Mouse (Mus musculus): Measurements from ENCODE around the gene Zfp119a. TPM values are rescaled to one million over a fixed set of nuclear protein-coding genes. Genes with fewer than 3 reads are reported as not detected.

The Zfp119a gene
- polyA plus RNA-seq, 1 experiment from 2014 or later, result 10.2 TPM

Other genes starting within 250 kb of the Zfp119a start
- gene Pot1b, start 166.3 kb downstream of the Zfp119a start, polyA plus RNA-seq (2016; fragmentation: Nextera tagmentation; extraction: Ambion mirVana), result 10.8 and 11.0 TPM in 2 replicates
- gene Adgre4, start 128.9 kb downstream of the Zfp119a start, polyA plus RNA-seq (2016; fragmentation: Nextera tagmentation; extraction: Ambion mirVana), result 0.10 TPM in 1 of 2 replicates, not detected in the other
- 13.5 and 15.8 TPM in 2 replicates for gene Zfp959, start 13.2 kb upstream of the Zfp119a start, polyA plus RNA-seq (2016; fragmentation: Nextera tagmentation; extraction: Ambion mirVana)
- gene Zfp119b, start 70.6 kb upstream of the Zfp119a start, polyA plus RNA-seq (2016; fragmentation: Nextera tagmentation; extraction: Ambion mirVana), result 4.1 and 4.7 TPM in 2 replicates
- gene Ebi3, start 73.7 kb upstream of the Zfp119a start, polyA plus RNA-seq (2016; fragmentation: Nextera tagmentation; extraction: Ambion mirVana), result 0.98 and 1.4 TPM in 2 replicates
- gene Yju2, start 80.2 kb upstream of the Zfp119a start, polyA plus RNA-seq (2016; fragmentation: Nextera tagmentation; extraction: Ambion mirVana), result 28.7 and 32.0 TPM in 2 replicates
- 32.8 and 39.1 TPM in 2 replicates for gene Shd, start 91.5 kb upstream of the Zfp119a start, polyA plus RNA-seq (2016; fragmentation: Nextera tagmentation; extraction: Ambion mirVana)
- gene Fsd1, start 107.6 kb upstream of the Zfp119a start, polyA plus RNA-seq (2016; fragmentation: Nextera tagmentation; extraction: Ambion mirVana), result 63.3 and 69.4 TPM in 2 replicates
- gene Stap2, start 126.7 kb upstream of the Zfp119a start, polyA plus RNA-seq (2016; fragmentation: Nextera tagmentation; extraction: Ambion mirVana), result 8.2 and 8.8 TPM in 2 replicates
- gene Mpnd, start 126.8 kb upstream of the Zfp119a start, polyA plus RNA-seq (2016; fragmentation: Nextera tagmentation; extraction: Ambion mirVana), result 126 and 135 TPM in 2 replicates
- 170 and 173 TPM in 2 replicates for gene Sh3gl1, start 157.7 kb upstream of the Zfp119a start, polyA plus RNA-seq (2016; fragmentation: Nextera tagmentation; extraction: Ambion mirVana)
- gene Chaf1a, start 161.5 kb upstream of the Zfp119a start, polyA plus RNA-seq (2016; fragmentation: Nextera tagmentation; extraction: Ambion mirVana), result 50.7 and 52.3 TPM in 2 replicates
- 35.0 and 36.8 TPM in 2 replicates for gene Ubxn6, start 196.1 kb upstream of the Zfp119a start, polyA plus RNA-seq (2016; fragmentation: Nextera tagmentation; extraction: Ambion mirVana)
- gene Hdgfl2, start 200.7 kb upstream of the Zfp119a start, polyA plus RNA-seq (2016; fragmentation: Nextera tagmentation; extraction: Ambion mirVana), result 195 and 197 TPM in 2 replicates
- gene Plin4, start 230.9 kb upstream of the Zfp119a start, polyA plus RNA-seq (2016; fragmentation: Nextera tagmentation; extraction: Ambion mirVana), result 0.05 TPM in 2 replicates
- 0.47 and 0.48 TPM in 2 replicates for gene Plin5, start 238.7 kb upstream of the Zfp119a start, polyA plus RNA-seq (2016; fragmentation: Nextera tagmentation; extraction: Ambion mirVana)
- 0.10 TPM in 1 of 2 replicates, not detected in the other for gene Lrg1, start 243.1 kb upstream of the Zfp119a start, polyA plus RNA-seq (2016; fragmentation: Nextera tagmentation; extraction: Ambion mirVana)

Measured in embryonic facial prominence, embryonic 10.5 days (tissue).